Mouse (Mus musculus) bone marrow macrophage, adult 2 months (primary cell): ENCODE data around the gene Uts2. TPM values are rescaled to one million over a fixed set of nuclear protein-coding genes. Genes with fewer than 3 reads are reported as not detected.

Source experiments
- H3K27ac ChIP-seq: 2 replicates; pipeline ENCODE4 v1.5.1; 2012; ENCODE audit warnings: low read depth, low read length; ENCODE audit not compliant: insufficient read depth
- H3K4me1 ChIP-seq: 2 replicates; pipeline ENCODE4 v1.6.1; 2012; ENCODE audit warnings: low read length; ENCODE audit not compliant: control insufficient read depth, insufficient read depth
- H3K4me3 ChIP-seq: 2 replicates; pipeline ENCODE4 v1.5.1; 2012; ENCODE audit warnings: mild to moderate bottlenecking, low read length, moderate library complexity; ENCODE audit not compliant: insufficient read depth
- CTCF ChIP-seq: IDR thresholded peaks from 2 replicates; pipeline ENCODE4 v1.5.1; 2012; ENCODE audit warnings: low read depth, mild to moderate bottlenecking, low read length, moderate library complexity
- POLR2A ChIP-seq: IDR thresholded peaks from 2 replicates; pipeline ENCODE4 v1.6.1; 2012; ENCODE audit warnings: mild to moderate bottlenecking, low read depth, low read length, borderline replicate concordance
- polyA plus RNA-seq: library from polyadenylated mRNA; stranded (reverse); fragments of >200 nt; gene quantifications from 2 replicates; pipeline ENCODE4 v1.2.4, GENCODE M21; 2012; ENCODE audit not compliant: missing spikeins, insufficient read depth, insufficient read length

Uts2 gene
- polyA plus RNA-seq: not detected in 2 replicates

DNA sequence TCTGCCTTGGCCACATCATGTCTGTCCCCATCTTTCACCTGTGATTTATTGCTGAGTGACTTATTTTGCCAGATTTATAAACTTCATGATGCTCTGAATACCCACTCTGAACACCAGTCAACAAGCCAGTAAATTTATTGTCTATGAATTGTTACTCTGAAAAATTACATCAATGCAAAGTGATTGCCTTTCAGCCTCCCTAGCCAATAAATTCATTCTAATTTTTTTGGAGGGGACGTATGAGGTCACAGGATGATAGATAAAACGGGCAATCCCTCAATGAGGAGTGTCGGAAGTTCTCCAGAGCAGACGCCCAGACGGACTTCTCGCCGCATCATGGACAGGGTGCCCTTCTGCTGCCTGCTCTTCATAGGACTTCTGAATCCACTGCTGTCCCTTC is at the start of gene Uts2:
Gene Uts2, plus strand, starts transcription at position 301 of the 400 bp plus-strand sequence.
- no peaks in the 10 kb centered on the region for H3K4me1 ChIP-seq
- TF ChIP-seq CTCF (no peak), POLR2A (no peak)
- H3K27ac ChIP-seq: no peak within 1 kb of the TSS

DNA sequence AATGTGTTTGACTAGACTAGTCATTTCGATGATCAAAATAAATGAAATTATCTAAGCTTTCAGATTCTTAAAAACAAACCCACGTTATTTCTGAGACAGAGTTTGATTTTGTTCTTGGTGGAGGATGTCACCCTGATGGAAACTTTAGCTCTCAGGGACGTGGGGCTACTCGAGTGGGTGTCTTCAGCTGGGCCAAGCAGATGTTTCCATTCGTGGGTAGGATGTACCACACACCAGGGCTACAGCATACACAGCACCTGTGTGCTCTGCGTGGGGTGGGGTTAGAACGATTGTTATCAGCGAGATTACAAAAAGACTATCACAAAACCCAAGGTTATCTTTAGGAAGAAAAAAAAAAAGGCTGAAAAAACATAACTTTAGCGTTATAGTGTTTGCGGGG is 45.9 kb upstream of the Uts2 start:
- Histone ChIP-seq H3K4me1 (no peaks in the 10 kb centered on the region), H3K4me3 (no peak overlapping the region), H3K27ac (no peak overlapping the region)
- TF ChIP-seq CTCF (no peak), POLR2A (no peak)

More for the DNA sequence above, at the start of gene Uts2:
- no peak within 1 kb of the TSS for H3K4me3 ChIP-seq

DNA sequence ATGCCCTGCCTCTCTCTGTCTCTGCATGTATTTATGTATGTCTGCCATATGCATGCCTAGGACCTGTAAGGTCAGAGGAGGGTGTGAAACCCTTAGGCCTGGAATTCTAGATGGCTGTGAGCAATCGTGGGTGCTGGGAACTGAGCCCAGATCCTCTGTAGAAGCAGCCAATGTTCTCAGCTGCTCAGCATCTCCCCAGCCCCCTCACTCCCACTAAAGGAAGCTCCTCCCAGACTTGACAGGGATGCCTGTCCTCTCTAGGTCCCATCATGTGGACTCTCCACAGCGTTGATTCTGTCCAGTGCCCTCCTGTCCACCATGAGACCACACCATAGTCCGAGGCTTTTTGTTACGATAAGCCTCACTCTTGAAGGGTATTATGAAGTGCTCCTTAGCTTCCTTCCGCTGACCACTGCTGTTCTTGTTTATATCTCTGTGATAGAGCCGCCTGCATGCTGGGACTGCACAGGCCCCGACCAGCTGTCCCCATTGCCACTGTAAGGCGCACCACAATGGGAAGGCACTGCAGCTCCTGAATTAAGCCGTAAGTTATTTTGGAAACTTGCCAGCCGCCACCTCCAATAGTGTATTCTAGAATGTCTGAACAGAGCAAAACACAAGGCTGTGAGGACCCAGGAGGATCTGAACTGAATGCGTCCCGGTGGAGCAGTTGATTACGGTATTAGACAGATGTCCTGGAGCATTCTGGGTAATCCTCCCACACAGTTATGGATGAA is 40.4 kb upstream of the Uts2 start:
- Histone ChIP-seq H3K27ac (no peak overlapping the region), H3K4me3 (no peak overlapping the region), H3K4me1 (no peaks in the 10 kb centered on the region)
- no peak for TF ChIP-seq POLR2A
- no peak for TF ChIP-seq CTCF

DNA sequence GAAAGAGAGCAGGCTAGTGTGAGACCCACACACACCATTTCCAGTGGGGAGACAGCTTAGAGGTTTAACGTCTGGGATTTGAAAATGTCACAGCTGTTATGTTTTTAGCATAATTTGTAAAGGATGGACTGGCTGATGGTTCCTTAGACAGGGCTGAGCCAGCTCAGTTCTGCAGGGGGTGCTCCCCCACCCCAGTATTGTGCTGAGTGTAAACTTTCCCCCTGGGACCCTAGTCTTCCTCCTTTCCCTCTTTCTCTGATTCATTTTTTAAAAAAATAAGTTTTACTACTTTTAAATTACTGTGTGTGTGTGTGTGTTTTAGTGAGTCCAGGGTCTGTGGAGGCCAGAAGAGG is 39.8 kb upstream of the Uts2 start:
- Histone ChIP-seq H3K4me3 (no peak overlapping the region), H3K27ac (no peak overlapping the region), H3K4me1 (no peaks in the 10 kb centered on the region)
- TF ChIP-seq CTCF (no peak), POLR2A (no peak)

DNA sequence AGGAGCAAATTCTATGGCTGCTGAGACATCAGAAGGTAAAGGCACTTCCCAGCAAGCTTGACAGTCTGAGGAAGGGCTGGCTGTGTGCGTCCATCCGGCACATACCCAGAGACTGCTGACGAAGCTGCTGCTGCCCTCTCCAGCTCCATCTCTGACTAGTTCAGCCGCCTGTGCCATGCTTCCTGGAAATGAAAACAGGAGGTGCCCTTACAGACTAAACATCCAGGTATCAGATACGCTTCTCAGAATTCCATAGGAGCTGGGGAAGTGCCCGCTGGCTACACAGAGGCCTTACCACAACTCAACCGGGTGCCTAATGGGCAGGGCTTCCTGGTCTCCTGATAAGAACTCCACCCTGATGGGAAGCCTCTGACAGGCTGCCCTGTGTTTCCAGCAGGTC is 38.4 kb upstream of the Uts2 start:
- no peak for TF ChIP-seq POLR2A
- no peaks in the 10 kb centered on the region for H3K4me1 ChIP-seq
- no peak overlapping the region for H3K4me3 ChIP-seq
- no peak overlapping the region for H3K27ac ChIP-seq

DNA sequence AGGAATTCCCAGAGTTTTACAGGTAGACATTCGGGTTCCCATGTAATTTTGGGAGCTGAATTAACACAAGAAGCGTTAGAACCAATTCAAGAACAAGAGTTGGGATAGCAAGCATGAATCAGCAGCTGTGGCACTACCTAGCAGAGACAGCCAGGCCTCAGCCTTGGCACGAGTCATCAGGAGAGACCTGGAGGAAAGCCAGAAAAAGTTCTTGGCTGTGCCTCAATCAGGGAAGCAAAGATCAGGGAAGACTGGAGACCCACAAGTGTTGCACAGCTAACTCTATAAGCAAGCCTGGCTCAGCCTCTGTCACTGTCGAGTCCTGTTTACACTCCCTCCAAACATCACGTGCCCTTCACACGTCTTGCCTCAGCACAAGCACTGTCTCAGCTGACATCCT is 34.7 kb upstream of the Uts2 start:
- no peak overlapping the region for H3K27ac ChIP-seq
- no peaks in the 10 kb centered on the region for H3K4me1 ChIP-seq
- TF ChIP-seq CTCF: no peak
- TF ChIP-seq POLR2A: no peak
- no peak overlapping the region for H3K4me3 ChIP-seq

DNA sequence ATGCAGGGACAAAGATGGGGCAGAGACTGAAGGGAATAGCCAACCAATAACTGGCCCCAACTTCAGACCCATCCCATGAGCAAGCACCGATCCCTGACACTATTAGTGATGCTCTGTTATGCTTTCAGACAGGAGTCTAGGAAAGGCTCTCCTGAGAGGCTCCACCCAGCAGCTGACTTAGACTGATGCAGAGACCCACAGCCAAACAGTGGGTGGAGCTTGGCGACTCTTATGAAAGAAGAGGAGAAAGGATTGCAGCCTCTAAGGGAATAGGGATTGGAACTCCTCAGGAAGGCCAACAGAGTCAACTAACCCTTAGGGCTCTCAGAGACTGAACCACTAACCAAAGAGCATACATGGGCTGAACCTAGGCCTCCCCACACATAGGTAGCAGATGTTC is 33.2 kb upstream of the Uts2 start:
- no peak for TF ChIP-seq CTCF
- no peak for TF ChIP-seq POLR2A
- no peaks in the 10 kb centered on the region for H3K4me1 ChIP-seq
- H3K4me3 ChIP-seq: no peak overlapping the region
- no peak overlapping the region for H3K27ac ChIP-seq

DNA sequence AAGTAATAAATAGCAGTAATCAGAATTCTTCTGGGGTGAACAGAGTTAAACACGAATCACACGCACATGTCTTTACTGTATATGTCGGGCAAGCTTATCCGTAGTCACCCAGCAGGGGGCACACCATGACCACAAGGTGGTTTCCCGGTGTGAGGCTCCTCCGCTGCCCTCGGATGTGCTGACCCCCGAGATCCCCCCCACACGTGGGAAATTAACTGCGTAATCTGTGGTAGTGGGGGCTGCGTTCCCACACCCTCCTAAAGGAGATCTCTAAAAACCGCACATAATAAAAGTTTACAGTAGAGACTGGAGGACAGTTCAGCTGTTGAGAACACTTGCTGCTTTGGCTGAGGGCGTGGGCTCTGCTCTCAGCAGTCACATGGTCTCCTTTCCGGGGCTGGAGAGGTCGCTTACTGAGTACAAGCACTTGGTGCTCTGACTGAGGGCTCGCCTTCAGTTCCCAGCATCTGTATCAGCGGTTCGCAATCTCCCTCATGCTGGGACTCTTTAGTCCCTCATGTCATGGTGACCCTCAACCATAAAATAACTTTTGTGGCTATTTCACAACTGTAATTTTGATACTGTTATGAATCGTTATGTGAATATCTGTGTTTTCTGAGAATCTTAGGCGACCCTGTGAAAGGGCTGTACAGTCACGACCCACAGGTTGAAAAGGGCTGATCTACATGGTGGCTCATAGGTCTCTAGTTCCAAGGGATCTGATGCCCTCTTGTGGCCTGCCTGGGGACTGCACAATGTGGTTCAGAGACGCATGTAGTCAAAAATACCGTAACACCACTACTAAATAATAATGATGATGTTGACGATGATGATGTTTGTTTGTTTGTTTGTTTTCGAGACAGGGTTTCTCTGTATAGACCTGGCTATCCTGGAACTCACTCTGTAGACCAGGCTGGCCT is 32.0 kb upstream of the Uts2 start:
- H3K27ac ChIP-seq: no peak overlapping the region
- no peaks in the 10 kb centered on the region for H3K4me1 ChIP-seq
- TF ChIP-seq POLR2A: no peak
- peak; percentile 58; the same call in 1 of the 2 replicates for TF ChIP-seq CTCF
- peak overlapping the region; percentile 16 for H3K4me3 ChIP-seq

DNA sequence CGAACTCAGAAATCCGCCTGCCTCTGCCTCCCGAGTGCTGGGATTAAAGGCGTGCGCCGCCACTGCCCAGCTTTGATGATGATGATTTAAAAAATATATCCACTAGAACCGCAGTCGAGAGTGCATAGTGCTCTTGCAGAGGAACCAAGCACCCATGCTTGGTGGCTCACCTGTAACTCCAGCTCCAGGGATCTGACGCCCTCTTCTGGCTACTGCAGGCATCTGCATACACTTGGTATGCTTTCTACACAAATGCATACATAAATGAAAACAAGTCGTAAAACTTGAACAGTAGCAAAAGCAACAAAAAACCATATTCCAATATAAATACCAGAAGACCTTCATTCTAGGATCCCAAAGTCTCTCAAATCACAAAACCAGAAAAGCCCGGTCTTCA is 31.3 kb upstream of the Uts2 start:
- H3K27ac ChIP-seq: no peak overlapping the region
- TF ChIP-seq POLR2A (no peak), CTCF (no peak)
- no peaks in the 10 kb centered on the region for H3K4me1 ChIP-seq
- H3K4me3 ChIP-seq: no peak overlapping the region

DNA sequence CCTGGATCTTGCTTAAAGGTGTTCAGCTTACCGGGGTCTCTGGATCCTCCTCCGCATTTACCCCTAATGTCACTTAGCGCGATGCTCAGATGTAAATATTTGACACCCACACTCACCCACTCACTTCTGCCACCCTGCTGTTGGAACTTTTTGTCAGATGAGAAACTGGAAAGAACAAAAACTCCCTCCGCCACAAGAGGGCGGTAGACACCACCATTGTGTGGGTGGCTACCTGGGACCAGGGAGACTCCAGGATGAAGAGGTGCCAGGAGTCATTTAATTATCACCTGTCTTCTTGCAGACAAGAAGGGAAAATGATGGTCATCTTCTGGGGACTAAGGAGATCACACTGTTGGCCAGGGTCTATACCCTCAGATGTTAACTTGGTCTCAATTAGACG is 30.3 kb upstream of the Uts2 start:
- TF ChIP-seq POLR2A (no peak), CTCF (peak; percentile 78)

More for the DNA sequence above, 30.3 kb upstream of the Uts2 start:
- Histone ChIP-seq H3K4me1 (no peaks in the 10 kb centered on the region), H3K4me3 (no peak overlapping the region), H3K27ac (no peak overlapping the region)
